Mouse (Mus musculus) erythroid progenitor cell, adult 5-6 weeks (primary cell): Measurements from ENCODE around the gene Jtb. TPM values are rescaled to one million over a fixed set of nuclear protein-coding genes. Genes with fewer than 3 reads are reported as not detected.

ENCODE experiments used
- ATAC-seq: replicated peaks from 2 replicates; pipeline ENCODE4 v1.8.0; 2016; ENCODE audit warnings: moderate number of reproducible peaks, mild to moderate bottlenecking, moderate TSS enrichment, inconsistent platforms; ENCODE audit not compliant: poor library complexity, low FRiP score, severe bottlenecking
- total RNA-seq, 2 experiments: library from RNA; stranded (forward) in 1 of 2; stranded (reverse) in 1 of 2; fragments of 150-400 nt in 1 of 2; fragments of 186-747, 209-891 nt in 1 of 2; gene quantifications; 2 replicates each; pipeline versions ENCODE4 v1.2.3 to v1.2.4; 2015 to 2017; ENCODE audit warnings: low replicate concordance in 2 of 2

Gene Jtb
- total RNA-seq, 2 experiments from 2014 or later = 1.9 to 10.9 TPM

GRCm38 (mm10) chr3:90255784-90256353 lies 24.5 kb downstream of the Jtb start:
- no peak for ATAC-seq

GRCm38 (mm10) chr3:90256731-90257530 lies 25.5 kb downstream of the Jtb start:
- ATAC-seq = no peak

- no peak for ATAC-seq
These were observed 27.1 kb downstream of the Jtb start for GRCm38 (mm10) chr3:90258521-90258920.

GRCm38 (mm10) chr3:90263121-90263771 lies 31.8 kb downstream of the Jtb start:
- no peak for ATAC-seq

GRCm38 (mm10) chr3:90264687-90265033 lies 33.3 kb downstream of the Jtb start:
- no peak for ATAC-seq

GRCm38 (mm10) chr3:90265034-90265931 lies 33.9 kb downstream of the Jtb start, which contains the start of gene Dennd4b:
Gene Dennd4b, plus strand, starts transcription at chr3:90265185.
- peak; percentile 82 for ATAC-seq

GRCm38 (mm10) chr3:90265932-90266741 lies 34.7 kb downstream of the Jtb start:
- no peak; the same call in 1 of the 2 replicates for ATAC-seq

- ATAC-seq = no peak
These were observed 35.7 kb downstream of the Jtb start for GRCm38 (mm10) chr3:90266901-90267775.

- ATAC-seq = no peak
These were observed 36.8 kb downstream of the Jtb start for GRCm38 (mm10) chr3:90268190-90268589.

- no peak for ATAC-seq
These were observed 37.6 kb downstream of the Jtb start for GRCm38 (mm10) chr3:90268971-90269370.

- ATAC-seq = no peak
These were observed 39.4 kb downstream of the Jtb start for GRCm38 (mm10) chr3:90270784-90271183.

- no peak for ATAC-seq
These were observed 40.8 kb downstream of the Jtb start for GRCm38 (mm10) chr3:90272170-90272569.

- ATAC-seq = no peak
These were observed 42.5 kb downstream of the Jtb start for GRCm38 (mm10) chr3:90273855-90274254.

- ATAC-seq = no peak
These were observed 43.9 kb downstream of the Jtb start for GRCm38 (mm10) chr3:90275286-90275685.

GRCm38 (mm10) chr3:90276858-90277257 lies 45.5 kb downstream of the Jtb start:
- ATAC-seq = no peak

GRCm38 (mm10) chr3:90277793-90278192 lies 46.4 kb downstream of the Jtb start:
- ATAC-seq = no peak

GRCm38 (mm10) chr3:90278211-90278610 lies 46.8 kb downstream of the Jtb start:
- no peak for ATAC-seq

GRCm38 (mm10) chr3:90279216-90279615 lies 47.8 kb downstream of the Jtb start:
- ATAC-seq = no peak
